Mouse (Mus musculus) bone marrow, adult 2 months (tissue): ENCODE measurements around the gene Hba-x.

ENCODE experiments used
- CTCF ChIP-seq: fragments of 200-500 bp; IDR thresholded peaks from 2 replicates; pipeline ENCODE4 v1.5.1; 2011; ENCODE audit warnings: low read length, control low read depth; ENCODE audit not compliant: control insufficient read depth, insufficient read depth
- POLR2A ChIP-seq: fragments of 200-500 bp; IDR thresholded peaks from 2 replicates; pipeline ENCODE4 v1.6.1; 2011; ENCODE audit warnings: low read depth, mild to moderate bottlenecking, control low read depth, low read length, borderline replicate concordance; ENCODE audit not compliant: control insufficient read depth

GRCm38 (mm10) chr11:32234816-32235485 is 41.2 kb upstream of the Hba-x start:
- no peak for TF ChIP-seq CTCF
- no peak for TF ChIP-seq POLR2A
